Mouse (Mus musculus) megakaryocyte-erythroid progenitor cell, adult 5-6 weeks (primary cell): ENCODE measurements around the gene Nova2. TPM values are rescaled to one million over a fixed set of nuclear protein-coding genes. Genes with fewer than 3 reads are reported as not detected.

Source experiments
- ATAC-seq: replicated peaks from 2 replicates; pipeline ENCODE4 v1.8.0; 2016; ENCODE audit warnings: mild to moderate bottlenecking, inconsistent platforms; ENCODE audit not compliant: severe bottlenecking, poor library complexity, low FRiP score, low TSS enrichment
- total RNA-seq, 2 experiments: library from RNA; stranded (forward) in 1 of 2; stranded (reverse) in 1 of 2; fragments of 200-1000, 215-1000 nt in 1 of 2; fragments of >200 nt in 1 of 2; fragmentation: Nextera tagmentation in 1 of 2; gene quantifications; 2 replicates each; pipeline ENCODE4 v1.2.3; 2014 to 2017

Nova2 gene
- total RNA-seq, 2 experiments from 2014 or later = not detected

- ATAC-seq = no peak
Measured at GRCm38 (mm10) chr7:18923267-18923666, 2.4 kb upstream of the Nova2 start.

GRCm38 (mm10) chr7:18923711-18924191, 1.9 kb upstream of the Nova2 start:
- ATAC-seq = no peak

GRCm38 (mm10) chr7:18924321-18924720, 1.4 kb upstream of the Nova2 start:
- ATAC-seq = no peak

GRCm38 (mm10) chr7:18926041-18926790, 528 bp downstream of the Nova2 start:
- ATAC-seq = no peak

- no peak for ATAC-seq
Measured at GRCm38 (mm10) chr7:18926911-18927310, 1.2 kb downstream of the Nova2 start.

GRCm38 (mm10) chr7:18927759-18928158, 2.1 kb downstream of the Nova2 start:
- no peak for ATAC-seq

GRCm38 (mm10) chr7:18942376-18942775, 16.7 kb downstream of the Nova2 start:
- no peak for ATAC-seq

- no peak for ATAC-seq
Measured at GRCm38 (mm10) chr7:18942815-18943214, 17.1 kb downstream of the Nova2 start.

- ATAC-seq = no peak
Measured at GRCm38 (mm10) chr7:18948151-18948550, 22.5 kb downstream of the Nova2 start.

- ATAC-seq = no peak
Measured at GRCm38 (mm10) chr7:18949781-18950522, 24.3 kb downstream of the Nova2 start.

- 0 out of 2 replicates have a peak, but pooled peaks have one; percentile 44 for ATAC-seq
Measured at GRCm38 (mm10) chr7:18950523-18951315, 25.0 kb downstream of the Nova2 start.

GRCm38 (mm10) chr7:18951397-18951796, 25.7 kb downstream of the Nova2 start:
- ATAC-seq = peak; percentile 76

- ATAC-seq = no peak
Measured at GRCm38 (mm10) chr7:18957569-18958383, 32.1 kb downstream of the Nova2 start.

GRCm38 (mm10) chr7:18958384-18958766, 32.7 kb downstream of the Nova2 start:
- ATAC-seq = no peak

GRCm38 (mm10) chr7:18959446-18959845, 33.8 kb downstream of the Nova2 start:
- no peak for ATAC-seq

- no peak for ATAC-seq
Measured at GRCm38 (mm10) chr7:18962171-18962792, 36.6 kb downstream of the Nova2 start.

- ATAC-seq = no peak
Measured at GRCm38 (mm10) chr7:18962795-18963194, 37.1 kb downstream of the Nova2 start.

- ATAC-seq = no peak
Measured at GRCm38 (mm10) chr7:18963294-18963843, 37.7 kb downstream of the Nova2 start.
